Mouse (Mus musculus) liver, embryonic 14 days (tissue): ENCODE measurements around the gene Gpx3. TPM values are rescaled to one million over a fixed set of nuclear protein-coding genes. Genes with fewer than 3 reads are reported as not detected.

Source experiments
- polyA plus RNA-seq: library from polyadenylated mRNA; depleted of rRNA; stranded (reverse); fragments of >200 nt; gene quantifications from 2 replicates; pipeline ENCODE4 v1.2.3, GENCODE M21; 2012; rRNA removed

Gpx3 gene
- polyA plus RNA-seq: 7.6 and 10.4 TPM in 2 replicates

GRCm38 (mm10) chr11:54902333-54903323, at the start of gene Gpx3:
Gene Gpx3, plus strand, starts transcription at chr11:54902453.

GRCm38 (mm10) chr11:54860256-54861038, 41.8 kb upstream of the Gpx3 start, which contains the start of gene Lyrm7:
Gene Lyrm7, minus strand, starts transcription at chr11:54860916.

GRCm38 (mm10) chr11:54866119-54867048, 35.9 kb upstream of the Gpx3 start, which contains the start of gene Hint1:
Gene Hint1, plus strand, starts transcription at chr11:54866383.

Other genes starting within 250 kb of the Gpx3 start
- 8.7 and 10.6 TPM in 2 replicates for gene Cdc42se2, start 114.8 kb upstream of the Gpx3 start, polyA plus RNA-seq
- gene Lyrm7, start 41.5 kb upstream of the Gpx3 start, polyA plus RNA-seq: 2.1 and 2.2 TPM in 2 replicates
- gene Hint1, start 36.1 kb upstream of the Gpx3 start, polyA plus RNA-seq: 311 and 346 TPM in 2 replicates
- 4.5 and 5.4 TPM in 2 replicates for gene Tnip1, start 60.5 kb downstream of the Gpx3 start, polyA plus RNA-seq
- gene Anxa6, start 131.0 kb downstream of the Gpx3 start, polyA plus RNA-seq: 24.1 and 25.6 TPM in 2 replicates
- gene Ccdc69, start 175.7 kb downstream of the Gpx3 start, polyA plus RNA-seq: 0.81 and 1.1 TPM in 2 replicates
- 4.3 and 5.5 TPM in 2 replicates for gene Gm2a, start 195.7 kb downstream of the Gpx3 start, polyA plus RNA-seq
- gene Slc36a3, start 249.3 kb downstream of the Gpx3 start, polyA plus RNA-seq: not detected in 2 replicates